Mouse (Mus musculus) small intestine, adult 2 months (tissue): ENCODE data around the gene Igsf9.

ENCODE experiments used
- CTCF ChIP-seq: fragments of 200-500 bp; IDR thresholded peaks from 2 replicates; pipeline ENCODE4 v1.5.1; 2012; ENCODE audit warnings: low read depth, mild to moderate bottlenecking, control low read depth, inconsistent platforms, low read length, moderate library complexity, mixed read lengths; ENCODE audit not compliant: insufficient replicate concordance, insufficient read length; ENCODE audit errors: extremely low read depth
- POLR2A ChIP-seq: fragments of 200-500 bp; IDR thresholded peaks from 2 replicates; pipeline ENCODE4 v1.6.1; 2012; ENCODE audit warnings: low read depth, mild to moderate bottlenecking, control low read depth, inconsistent platforms, low read length, moderate library complexity

DNA sequence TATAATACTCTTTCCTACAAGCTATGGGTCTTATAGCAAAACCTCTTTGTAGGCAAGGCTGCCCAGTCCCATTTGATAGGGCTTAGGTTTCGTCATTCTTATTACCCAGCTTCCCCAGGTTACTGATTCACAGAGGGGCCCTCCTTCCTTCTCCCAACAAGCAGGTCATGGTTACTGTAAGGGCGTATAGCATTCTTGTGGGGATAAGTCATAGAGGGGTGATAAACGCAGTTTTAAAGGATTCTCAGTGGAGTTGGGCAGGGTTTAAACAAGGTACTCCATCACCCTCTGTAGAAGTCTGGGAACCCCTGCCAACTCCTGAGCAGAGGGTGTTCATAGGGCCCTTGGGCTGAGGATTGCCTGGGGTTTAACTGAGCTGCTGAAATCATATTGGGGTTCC lies 19.1 kb upstream of the Igsf9 start:
- TF ChIP-seq CTCF (no peak), POLR2A (no peak)
